Mouse (Mus musculus) myocyte (in vitro differentiated cells): ENCODE measurements at regions not wholly inside any gene's neighbourhood (a gene's known extent, or its start where the extent isn't known, plus 50 kb on each side); places are given as distances from the start of the nearest gene placed in this dataset.

ENCODE experiments used
- H3K27me3 ChIP-seq: one replicate; pipeline ENCODE4 v1.6.1; 2011; ENCODE audit not compliant: control insufficient read depth, insufficient read depth, insufficient read length
- H3K36me3 ChIP-seq: one replicate; pipeline ENCODE4 v1.6.1; 2011; ENCODE audit not compliant: control insufficient read depth, insufficient read depth
- H3K4me2 ChIP-seq: one replicate; pipeline ENCODE4 v1.6.1; 2011; ENCODE audit warnings: low read depth, control low read depth
- H3K4me3 ChIP-seq: one replicate; pipeline ENCODE4 v1.5.1; 2011; ENCODE audit warnings: mild to moderate bottlenecking, control low read depth, moderate library complexity
- H3K79me2 ChIP-seq: one replicate; pipeline ENCODE4 v1.6.1; 2011; ENCODE audit not compliant: control insufficient read depth, insufficient read depth
- H3ac ChIP-seq: one replicate; pipeline ENCODE4 v1.6.1; 2011; ENCODE audit not compliant: control insufficient read depth, insufficient read length
- CEBPB ChIP-seq: IDR thresholded peaks from 2 replicates; pipeline ENCODE4 v1.6.1; 2011; ENCODE audit warnings: mild to moderate bottlenecking, moderate library complexity; ENCODE audit not compliant: poor library complexity, insufficient read depth, severe bottlenecking
- E2F4 ChIP-seq: IDR thresholded peaks from one replicate; pipeline ENCODE4 v1.6.1; 2011; ENCODE audit warnings: mild to moderate bottlenecking, control low read depth, moderate library complexity; ENCODE audit not compliant: insufficient read depth
- MAX ChIP-seq: IDR thresholded peaks from one replicate; pipeline ENCODE4 v1.6.1; 2011; ENCODE audit warnings: low read depth, mild to moderate bottlenecking, control low read depth
- MYOD1 ChIP-seq, 3 experiments: IDR thresholded peaks; one replicate each; pipeline ENCODE4 v1.6.1; 2011; ENCODE audit warnings: control low read depth in 2 of 3, low read depth in 2 of 3, mild to moderate bottlenecking in 2 of 3, moderate library complexity in 1 of 3; ENCODE audit not compliant: insufficient read length in 2 of 3, control insufficient read depth in 1 of 3
- MYOG ChIP-seq, 3 experiments: IDR thresholded peaks; one replicate each; pipeline ENCODE4 v1.6.1; 2011; ENCODE audit warnings: control low read depth in 2 of 3, low read depth in 2 of 3, mild to moderate bottlenecking in 2 of 3; ENCODE audit not compliant: insufficient read length in 2 of 3, control insufficient read depth in 1 of 3, insufficient read depth in 1 of 3
- POLR2A ChIP-seq: IDR thresholded peaks from one replicate; pipeline ENCODE4 v1.6.1; 2011; ENCODE audit warnings: low read depth, mild to moderate bottlenecking, control low read depth, moderate library complexity; ENCODE audit not compliant: insufficient read length
- POLR2AphosphoS2 ChIP-seq: IDR thresholded peaks from one replicate; pipeline ENCODE4 v1.6.1; 2011; ENCODE audit warnings: low read depth, control low read depth; ENCODE audit not compliant: insufficient read length
- REST ChIP-seq: IDR thresholded peaks from one replicate; pipeline ENCODE4 v1.6.1; 2011; ENCODE audit warnings: mild to moderate bottlenecking, control low read depth, moderate library complexity; ENCODE audit not compliant: insufficient read depth, insufficient read length
- SRF ChIP-seq: IDR thresholded peaks from one replicate; pipeline ENCODE4 v1.6.1; 2011; ENCODE audit warnings: low read depth; ENCODE audit not compliant: control insufficient read depth, insufficient read length
- TCF12 ChIP-seq: IDR thresholded peaks from one replicate; pipeline ENCODE4 v1.6.1; 2011; ENCODE audit warnings: mild to moderate bottlenecking, control low read depth; ENCODE audit not compliant: poor library complexity, insufficient read depth, severe bottlenecking
- TCF3 ChIP-seq: IDR thresholded peaks from one replicate; pipeline ENCODE4 v1.6.1; 2011; ENCODE audit warnings: low read depth, control low read depth; ENCODE audit not compliant: insufficient read length
- USF1 ChIP-seq: IDR thresholded peaks from one replicate; pipeline ENCODE4 v1.6.1; 2011; ENCODE audit warnings: low read depth, mild to moderate bottlenecking, control low read depth, moderate library complexity

DNA sequence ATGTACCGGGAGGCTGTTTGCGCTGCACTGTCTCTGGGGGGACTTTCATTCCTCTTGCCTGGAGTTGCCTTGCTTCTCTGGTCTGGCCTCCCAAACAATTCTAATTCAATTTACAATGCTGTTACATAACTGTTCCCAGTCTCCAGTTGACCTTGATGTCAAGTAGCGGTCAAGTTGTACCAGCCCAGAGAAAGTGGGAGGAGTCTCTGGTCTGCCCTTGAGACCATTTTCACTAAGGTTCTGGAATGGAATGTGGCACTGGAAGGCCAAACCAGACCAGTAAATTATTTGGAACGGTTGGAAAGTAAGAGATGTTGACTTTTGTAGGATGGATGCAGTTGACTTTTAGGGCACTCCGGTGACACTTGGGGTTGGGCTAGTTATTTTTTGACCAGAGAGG, 345.9 kb upstream of the Pik3r1 start:
- no peak overlapping the region for H3K4me3 ChIP-seq
- no peaks in the 10 kb centered on the region for H3K79me2 ChIP-seq
- TF ChIP-seq MYOG (IDR thresholded peaks at IDR 0.05; ENCODE audit: control insufficient read depth in 1 of 3, insufficient read depth in 1 of 3, insufficient read length in 2 of 3, low read depth in 2 of 3) (no peak), POLR2A (no peak), TCF3 (no peak), MAX (no peak), USF1 (no peak), POLR2AphosphoS2 (no peak), SRF (no peak), CEBPB (no peak), TCF12 (no peak), REST (no peak), MYOD1 (IDR thresholded peaks at IDR 0.05; ENCODE audit: control insufficient read depth in 1 of 3, insufficient read length in 2 of 3, low read depth in 2 of 3) (no peak), E2F4 (no peak)
- no peaks in the 10 kb centered on the region for H3K36me3 ChIP-seq
- H3K27me3 ChIP-seq, result no peaks in the 10 kb centered on the region
- no peak overlapping the region for H3K4me2 ChIP-seq
- H3ac ChIP-seq, result no peak overlapping the region

DNA sequence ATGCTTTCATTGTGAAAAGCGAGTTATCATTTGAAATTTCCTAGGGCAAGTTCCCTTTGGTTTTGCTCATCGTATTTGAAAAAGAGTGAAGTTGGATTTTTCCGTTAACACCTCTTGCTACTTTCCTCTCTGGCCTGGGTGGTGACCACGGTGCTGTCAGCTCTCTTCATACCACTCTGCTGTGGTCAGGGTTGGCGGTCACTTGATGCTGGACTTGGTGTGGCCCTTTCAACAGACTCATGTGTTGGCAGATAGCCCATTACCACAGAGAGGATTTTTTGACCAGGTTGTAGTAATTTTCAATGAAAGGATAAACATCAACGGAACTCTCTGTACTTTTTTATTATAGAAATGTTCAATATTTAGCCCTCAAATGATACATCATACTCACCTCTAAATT, 354.3 kb upstream of the Pik3r1 start:
- no peaks in the 10 kb centered on the region for H3K27me3 ChIP-seq

DNA sequence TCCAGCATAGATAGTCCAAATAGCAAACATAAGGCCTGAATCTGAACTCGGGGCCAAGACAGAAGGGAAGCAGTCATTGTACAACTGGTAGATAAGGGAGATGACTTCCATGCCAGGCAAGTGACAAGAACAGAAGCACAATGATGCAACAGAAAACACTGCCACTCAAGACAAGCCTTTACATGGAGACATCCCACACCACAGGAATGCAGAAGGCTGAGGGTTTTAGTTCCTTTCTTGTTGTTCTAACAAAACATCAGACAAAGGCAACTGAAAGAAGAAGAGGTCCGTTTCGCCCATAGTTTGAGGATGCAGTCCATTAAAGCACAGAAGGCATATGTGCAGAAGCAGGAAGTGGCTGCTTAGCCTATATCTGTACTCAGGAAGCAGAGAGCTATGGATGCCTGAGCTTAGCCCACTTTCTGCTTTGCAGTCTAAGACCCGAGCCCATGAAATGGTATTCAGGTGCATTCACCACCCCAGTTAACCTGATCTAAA, 360.0 kb upstream of the Pik3r1 start:
- no peak for TF ChIP-seq MYOD1 (IDR thresholded peaks at IDR 0.05; ENCODE audit: control insufficient read depth in 1 of 3, insufficient read length in 2 of 3, low read depth in 2 of 3)
- TF ChIP-seq USF1, result no peak
- TF ChIP-seq E2F4, result no peak
- no peak for TF ChIP-seq MAX
- no peaks in the 10 kb centered on the region for H3K79me2 ChIP-seq
- no peak overlapping the region for H3K4me2 ChIP-seq
- H3K4me3 ChIP-seq, result no peak overlapping the region
- H3K36me3 ChIP-seq, result no peaks in the 10 kb centered on the region
- no peaks in the 10 kb centered on the region for H3K27me3 ChIP-seq
- no peak overlapping the region for H3ac ChIP-seq

More for the DNA sequence above, 354.3 kb upstream of the Pik3r1 start:
- Histone ChIP-seq H3K79me2 (no peaks in the 10 kb centered on the region), H3K36me3 (no peaks in the 10 kb centered on the region), H3ac (no peak overlapping the region), H3K4me3 (no peak overlapping the region), H3K4me2 (peak overlapping the region; percentile 62)
- no peak for TF ChIP-seq REST
- TF ChIP-seq POLR2A, result no peak
- no peak for TF ChIP-seq USF1
- peak in 1 of 3 experiments; percentile 5 for TF ChIP-seq MYOD1 (IDR thresholded peaks at IDR 0.05; ENCODE audit: control insufficient read depth in 1 of 3, insufficient read length in 2 of 3, low read depth in 2 of 3)
- no peak for TF ChIP-seq E2F4
- TF ChIP-seq MYOG (IDR thresholded peaks at IDR 0.05; ENCODE audit: control insufficient read depth in 1 of 3, insufficient read depth in 1 of 3, insufficient read length in 2 of 3, low read depth in 2 of 3), result peak in 1 of 3 experiments; percentile 33
- no peak for TF ChIP-seq MAX

GRCm38 (mm10) chr13:102131459-102131858, 363.4 kb upstream of the Pik3r1 start:
- H3ac ChIP-seq, result no peak overlapping the region
- H3K4me2 ChIP-seq, result no peak overlapping the region
- H3K4me3 ChIP-seq, result no peak overlapping the region
- no peaks in the 10 kb centered on the region for H3K36me3 ChIP-seq
- no peaks in the 10 kb centered on the region for H3K27me3 ChIP-seq
- no peak for TF ChIP-seq REST
- no peak for TF ChIP-seq SRF
- no peak for TF ChIP-seq MYOD1 (IDR thresholded peaks at IDR 0.05; ENCODE audit: control insufficient read depth in 1 of 3, insufficient read length in 2 of 3, low read depth in 2 of 3)
- no peak for TF ChIP-seq TCF12
- TF ChIP-seq MAX, result no peak
- no peak for TF ChIP-seq CEBPB
- TF ChIP-seq TCF3, result no peak
- no peak for TF ChIP-seq E2F4
- TF ChIP-seq POLR2A, result no peak
- TF ChIP-seq USF1, result no peak
- no peak for TF ChIP-seq POLR2AphosphoS2
- H3K79me2 ChIP-seq, result no peaks in the 10 kb centered on the region

- no peak overlapping the region for H3K4me3 ChIP-seq
- H3K79me2 ChIP-seq, result no peaks in the 10 kb centered on the region
- no peak overlapping the region for H3K4me2 ChIP-seq
- no peaks in the 10 kb centered on the region for H3K36me3 ChIP-seq
- peak in 2 of 3 experiments; percentile 21 to 53 for TF ChIP-seq MYOD1 (IDR thresholded peaks at IDR 0.05; ENCODE audit: control insufficient read depth in 1 of 3, insufficient read length in 2 of 3, low read depth in 2 of 3)
- no peak for TF ChIP-seq CEBPB
- H3ac ChIP-seq, result no peak overlapping the region
- no peaks in the 10 kb centered on the region for H3K27me3 ChIP-seq
Observed at GRCm38 (mm10) chr13:102132154-102132553, 364.1 kb upstream of the Pik3r1 start.
